Mouse (Mus musculus): ENCODE measurements at regions not wholly inside any gene's neighbourhood (a gene's known extent, or its start where the extent isn't known, plus 50 kb on each side); places are given as distances from the start of the nearest gene placed in this dataset.

DNA sequence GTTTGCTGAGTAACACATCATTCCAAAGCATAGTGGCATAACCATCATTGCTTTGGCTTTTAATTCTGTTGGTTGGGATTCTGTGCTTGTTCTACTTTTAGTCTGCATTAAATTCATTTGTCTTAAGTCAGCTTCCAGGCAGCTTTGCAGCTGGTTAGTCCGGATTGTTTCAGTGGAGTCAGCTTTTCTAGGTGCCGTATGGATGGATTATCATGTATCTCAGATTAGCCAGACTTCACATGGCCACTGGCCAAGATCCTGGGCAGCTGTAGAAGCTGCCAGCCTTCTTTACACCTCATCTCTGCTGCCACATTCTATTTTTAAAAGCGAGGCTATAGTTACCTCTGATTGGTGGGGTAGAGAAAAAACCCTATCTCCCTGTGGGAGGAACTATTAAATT, 74.1 kb upstream of the Api5 start:
- TF ChIP-seq EP300 (IDR thresholded peaks at IDR 0.05; ENCODE audit: low read depth) = no peak
- no peak for TF ChIP-seq CTCF (IDR thresholded peaks at IDR 0.05; ENCODE audit: low read depth)

All from liver, embryonic 14.5 days (tissue).